Mouse (Mus musculus) ovary, postnatal 14 days (tissue): Measurements from ENCODE around the gene Homer2.

Experiments used
- DNase-seq: peaks from one replicate; pipeline ENCODE4 v3.0.0; 2022; ENCODE audit warnings: low spot score

The Homer2 gene

DNA sequence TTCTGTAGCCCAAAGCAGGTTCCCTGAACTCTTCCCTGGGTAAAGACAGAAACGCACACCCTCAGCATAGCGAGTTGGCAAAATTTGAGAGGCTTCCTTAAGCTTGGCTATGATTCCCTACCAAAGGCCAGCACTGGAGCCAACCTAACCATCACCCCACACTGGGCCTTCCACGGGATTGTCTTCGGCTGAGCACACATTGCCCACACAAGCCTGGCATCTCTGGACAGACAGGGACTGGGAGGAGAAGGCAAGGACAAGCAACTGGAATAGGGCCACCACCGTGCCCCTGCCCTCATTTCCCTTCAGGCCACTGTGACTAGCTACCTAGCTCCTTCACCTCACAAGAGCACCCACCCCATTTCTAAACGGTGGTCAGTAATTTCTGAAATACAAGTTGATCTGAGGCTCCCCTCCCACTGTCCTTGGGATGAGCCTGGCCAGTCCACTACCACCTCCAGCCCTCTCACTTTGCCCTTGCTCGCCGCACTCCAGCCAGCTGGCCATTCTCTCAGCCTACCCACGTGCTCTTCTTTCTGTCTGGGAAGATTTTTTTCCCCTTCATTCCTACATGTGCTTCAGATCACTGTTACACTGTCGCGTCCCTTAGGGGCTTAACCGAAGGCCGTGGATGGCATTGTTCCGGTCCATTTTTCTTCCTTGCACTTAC is at the start of gene Homer2:
Gene Homer2, minus strand, starts transcription at position 57 of the 670 bp plus-strand sequence.
- no peak for DNase-seq

DNA sequence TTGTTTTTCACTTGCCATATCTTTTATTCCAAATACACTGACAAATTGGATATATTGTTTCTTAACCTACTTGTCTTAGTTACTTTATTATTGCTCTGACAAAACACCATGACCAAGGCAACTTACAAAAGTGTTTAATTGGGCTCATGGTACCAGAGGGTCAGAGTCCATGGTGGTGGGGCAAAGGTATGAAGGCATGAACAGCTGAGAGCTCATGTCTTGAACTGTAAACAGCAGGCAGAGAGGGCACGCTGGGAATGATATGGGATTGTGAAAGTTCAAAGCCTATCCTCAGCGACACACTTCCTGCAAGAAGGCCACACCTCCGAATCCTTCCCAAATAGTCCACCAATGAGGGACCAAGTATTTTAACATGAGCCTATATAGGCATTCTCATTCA is 40.6 kb upstream of the Homer2 start:
- DNase-seq = no peak

DNA sequence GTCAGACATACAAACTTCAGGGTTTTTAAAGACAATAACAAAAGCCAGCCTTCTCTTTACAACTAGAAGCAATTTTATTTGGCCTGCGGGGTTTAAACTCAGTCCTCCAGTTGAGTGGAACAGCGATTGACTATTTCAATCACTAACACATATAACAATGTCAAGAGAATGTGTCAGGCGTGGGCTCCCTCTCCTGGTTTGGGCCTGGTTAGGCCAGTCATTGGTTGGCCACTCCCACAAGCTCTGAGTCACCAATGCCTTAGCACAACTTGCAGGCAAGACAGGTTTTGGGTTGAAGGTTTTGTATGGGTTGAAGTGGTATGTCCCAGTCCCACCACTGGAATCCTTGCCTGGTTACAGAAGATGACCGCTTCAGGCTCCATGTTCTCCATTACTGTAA is 36.8 kb upstream of the Homer2 start:
- peak; percentile 9 for DNase-seq

DNA sequence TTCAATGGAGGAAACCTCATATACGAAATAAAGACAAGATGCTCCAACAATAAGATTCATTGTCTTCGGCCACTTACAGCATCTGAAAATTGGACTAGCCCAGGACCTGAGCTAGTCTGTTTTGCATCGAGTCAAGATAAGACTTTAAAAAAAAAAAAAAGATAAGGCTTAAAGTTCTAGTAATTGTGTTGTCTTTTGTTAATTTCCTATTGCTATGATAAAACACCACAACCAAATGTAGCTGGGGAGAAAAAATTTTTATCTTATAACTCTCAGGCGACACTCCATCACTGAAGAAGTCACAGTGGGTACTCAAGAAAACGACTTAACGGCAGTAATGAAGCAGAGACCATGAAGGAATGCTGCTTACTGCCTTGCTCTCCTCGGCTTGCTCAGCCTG is 32.7 kb upstream of the Homer2 start:
- no peak for DNase-seq

DNA sequence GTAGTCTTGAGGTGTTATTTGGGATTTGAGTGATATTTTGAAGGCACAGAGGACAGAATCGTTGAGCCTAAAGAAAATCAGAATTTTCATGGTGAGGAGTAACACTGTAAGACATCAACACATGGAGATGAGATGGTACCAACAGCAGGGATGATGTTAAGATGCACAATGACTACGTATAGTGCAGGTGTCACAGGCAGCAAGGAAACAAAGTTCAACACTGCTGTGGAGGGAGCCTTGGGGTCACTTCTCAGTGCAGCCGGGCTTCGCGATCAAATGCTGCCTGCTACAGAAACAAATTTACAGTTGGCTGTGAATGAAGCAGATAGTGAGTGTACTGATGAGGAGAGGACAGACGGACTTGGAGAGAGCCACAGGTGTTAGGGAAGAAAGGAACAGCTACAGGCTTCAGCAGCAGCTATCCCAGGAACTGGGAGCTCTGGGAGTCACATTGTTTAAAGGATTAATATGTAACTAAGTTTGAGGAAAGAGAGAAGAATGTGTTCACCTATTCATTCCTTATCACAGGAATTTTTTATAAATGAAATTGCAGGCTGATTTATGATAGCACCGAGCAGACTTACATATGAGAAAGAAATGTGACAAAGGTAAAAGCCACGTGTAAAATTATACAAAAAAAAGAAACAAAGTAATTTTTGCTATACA is 31.5 kb upstream of the Homer2 start:
- DNase-seq = no peak

DNA sequence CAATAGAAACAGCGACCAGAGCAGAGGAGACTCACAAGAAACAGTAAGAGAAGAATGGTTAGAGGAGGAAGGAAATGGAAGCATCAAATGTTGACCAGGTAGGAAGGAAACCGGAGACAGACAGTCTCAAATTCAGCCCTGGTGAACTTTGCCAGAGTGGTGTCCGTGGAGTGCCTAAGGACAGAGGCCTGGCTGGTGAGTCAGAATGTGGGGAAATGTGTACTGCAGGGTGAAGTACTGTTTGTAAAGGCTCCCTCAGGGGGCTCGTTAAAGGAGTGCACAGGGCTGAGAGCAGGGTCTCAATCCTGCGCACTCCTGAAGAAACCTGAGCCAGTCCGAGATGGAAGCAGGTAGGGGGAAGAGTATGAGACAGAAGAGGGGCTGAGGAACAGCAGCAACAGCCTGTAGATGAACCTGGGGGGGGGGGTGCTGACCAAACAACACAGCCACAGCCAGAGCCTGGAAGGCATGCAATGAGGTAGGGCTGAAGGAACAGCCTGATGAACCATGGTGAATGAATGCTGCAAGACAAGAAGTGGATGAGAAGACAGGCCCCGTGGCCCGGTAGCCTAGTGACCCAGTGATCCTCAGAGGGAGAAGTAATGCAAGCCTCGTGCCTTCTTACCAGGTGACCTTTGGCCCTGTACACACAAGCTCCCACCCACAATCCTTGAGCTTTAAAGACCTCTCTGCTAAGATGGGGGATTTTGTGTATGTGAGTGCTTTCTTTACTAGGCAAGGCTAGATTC is 28.1 kb upstream of the Homer2 start:
- DNase-seq = no peak

DNA sequence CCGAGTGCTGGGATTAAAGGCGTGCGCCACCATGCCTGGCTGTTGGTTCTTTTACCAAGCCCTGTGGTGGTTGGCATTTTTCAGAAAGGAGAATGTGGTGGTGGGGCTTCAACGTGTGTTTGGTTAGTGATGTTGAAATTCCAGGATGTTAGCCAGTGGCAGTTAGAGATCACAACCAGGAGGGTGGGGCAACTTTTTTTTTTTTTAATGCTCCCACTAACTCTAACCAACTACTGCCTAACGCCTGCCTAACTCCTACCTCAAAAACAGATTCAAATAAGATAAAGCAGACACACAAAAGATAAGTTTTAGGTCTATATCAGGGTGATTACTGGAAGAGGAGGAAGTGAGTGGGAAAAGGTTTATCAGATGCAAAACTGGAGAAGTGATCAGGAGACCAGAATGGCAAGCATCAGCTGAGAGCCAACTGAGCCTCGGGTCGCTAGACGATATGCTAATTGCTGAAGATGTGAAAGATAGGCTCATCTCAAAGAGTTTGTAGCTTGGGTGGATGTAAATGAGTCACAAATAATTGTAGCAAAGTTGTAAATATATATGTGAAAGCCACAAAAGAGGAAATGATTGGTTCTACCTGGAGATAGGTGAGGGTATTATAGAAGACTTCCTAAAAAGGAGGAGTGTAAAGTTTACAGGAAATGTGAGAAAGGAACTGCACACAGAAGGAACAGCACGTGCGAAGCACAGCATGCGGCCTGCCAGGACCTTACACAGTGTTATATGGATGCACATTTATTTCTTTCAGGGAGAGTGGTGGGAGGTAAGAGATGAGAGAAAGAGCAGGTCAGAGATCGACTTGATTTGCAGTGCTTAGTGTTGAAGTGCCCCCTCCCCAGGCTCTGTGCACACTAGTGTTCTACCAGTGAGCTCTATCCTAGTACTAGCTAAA is 25.1 kb upstream of the Homer2 start:
- DNase-seq = no peak

DNA sequence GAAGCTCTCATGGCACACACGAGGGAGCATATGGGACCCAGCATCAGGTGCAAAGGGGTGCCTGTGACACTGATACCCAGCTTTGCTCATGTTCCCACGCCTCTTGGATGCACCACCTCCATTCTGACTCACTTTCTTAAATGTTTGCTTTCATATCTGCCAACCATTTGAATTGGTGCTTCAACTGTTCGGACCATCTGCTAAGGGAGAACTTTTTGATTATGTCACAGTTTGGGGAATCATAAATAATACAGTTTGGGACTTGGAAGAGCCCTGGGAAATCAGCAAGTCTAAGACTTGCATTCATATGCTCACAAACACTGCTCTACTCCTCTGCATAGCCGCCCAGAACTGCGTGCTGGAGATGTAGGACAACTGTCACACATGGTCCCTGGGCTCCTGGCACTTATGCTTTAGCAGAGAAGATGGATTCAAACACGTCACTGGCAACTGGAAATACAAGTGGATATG is 23.9 kb upstream of the Homer2 start:
- DNase-seq = no peak

DNA sequence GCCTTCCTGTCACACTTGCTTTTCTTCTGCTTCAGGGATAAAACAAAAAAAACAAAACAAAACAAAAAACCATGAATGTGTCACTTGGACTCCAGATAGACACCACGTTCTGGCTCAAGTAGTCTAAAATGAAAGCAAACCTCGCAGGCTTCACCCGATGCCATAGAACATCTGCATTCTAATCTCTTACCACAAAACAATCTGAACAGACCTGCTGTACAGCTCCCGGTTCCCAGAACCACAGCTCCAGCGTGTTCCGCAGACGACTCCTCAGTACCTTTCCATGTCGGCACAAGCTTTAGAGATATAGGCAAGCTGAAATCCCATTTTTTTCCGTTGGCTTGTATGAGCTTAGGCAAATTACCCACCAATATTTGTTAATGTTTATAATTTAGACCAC is 22.5 kb upstream of the Homer2 start:
- no peak for DNase-seq

DNA sequence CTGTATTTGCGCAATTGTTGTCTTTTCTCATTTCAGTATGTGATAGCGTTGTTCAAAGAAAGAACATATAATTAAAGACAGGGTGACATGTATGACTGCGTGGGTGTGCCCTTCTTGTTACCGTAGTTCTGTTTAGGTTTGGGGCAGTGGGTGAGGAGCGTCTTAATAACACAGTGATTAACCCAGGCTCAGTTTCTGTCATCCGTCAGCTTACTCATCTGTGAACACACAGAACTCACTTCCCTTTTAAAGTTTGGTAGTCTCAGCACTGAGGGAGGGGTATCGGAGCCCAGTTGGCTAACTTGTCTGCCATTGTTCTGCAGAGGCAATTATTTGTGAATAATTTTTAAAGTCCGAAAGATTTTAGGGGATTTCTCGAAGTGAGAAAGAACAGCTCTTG is 20.4 kb upstream of the Homer2 start:
- no peak for DNase-seq

DNA sequence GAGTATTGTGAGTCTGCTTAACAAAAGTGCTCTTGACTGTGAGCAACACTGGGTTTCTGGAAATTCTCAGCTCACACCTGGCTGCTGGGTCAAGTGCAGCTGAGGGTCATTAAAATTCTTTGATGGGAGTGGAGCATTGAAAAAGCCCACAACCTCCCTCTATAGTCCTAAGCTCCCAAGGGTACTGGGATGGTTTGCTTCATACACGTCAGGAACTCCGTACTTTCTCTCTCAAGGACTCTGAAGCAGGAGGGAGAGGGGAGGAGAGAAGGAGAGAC is 19.3 kb upstream of the Homer2 start:
- no peak for DNase-seq

DNA sequence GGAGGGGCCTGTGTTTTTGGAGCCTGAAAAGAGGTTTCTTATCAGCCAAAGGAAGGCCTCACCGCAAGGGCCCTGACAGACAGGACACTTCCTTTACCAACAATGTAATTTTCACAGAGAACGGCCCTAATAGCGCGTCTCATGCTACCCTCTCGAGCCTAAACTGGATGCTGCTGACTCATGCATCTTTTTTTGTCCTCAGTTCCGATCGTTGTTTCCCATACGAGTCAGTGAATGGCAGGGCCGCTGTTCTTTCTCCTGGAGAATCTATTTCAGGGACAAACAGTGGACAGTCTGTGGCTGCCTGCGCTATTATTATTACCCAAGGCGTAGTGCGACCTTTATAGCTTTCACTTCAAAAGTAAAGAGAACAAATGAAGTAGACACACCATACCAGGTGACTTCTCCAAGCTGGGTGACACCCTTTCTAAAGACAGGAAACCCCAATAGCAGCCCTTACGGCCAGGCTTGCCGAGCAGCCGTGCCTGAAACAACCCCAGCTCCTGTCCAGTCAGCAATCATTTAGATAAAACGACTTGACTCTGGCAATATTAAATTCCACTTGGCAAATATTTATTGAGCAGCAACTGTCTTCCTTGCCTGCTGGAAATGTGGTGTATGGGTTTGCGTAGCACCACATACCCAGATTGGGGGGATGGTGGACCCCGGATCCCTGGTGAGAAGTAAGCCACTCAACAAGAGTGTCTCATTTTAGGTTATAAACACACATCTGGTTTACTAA is 18.8 kb upstream of the Homer2 start:
- no peak for DNase-seq

DNA sequence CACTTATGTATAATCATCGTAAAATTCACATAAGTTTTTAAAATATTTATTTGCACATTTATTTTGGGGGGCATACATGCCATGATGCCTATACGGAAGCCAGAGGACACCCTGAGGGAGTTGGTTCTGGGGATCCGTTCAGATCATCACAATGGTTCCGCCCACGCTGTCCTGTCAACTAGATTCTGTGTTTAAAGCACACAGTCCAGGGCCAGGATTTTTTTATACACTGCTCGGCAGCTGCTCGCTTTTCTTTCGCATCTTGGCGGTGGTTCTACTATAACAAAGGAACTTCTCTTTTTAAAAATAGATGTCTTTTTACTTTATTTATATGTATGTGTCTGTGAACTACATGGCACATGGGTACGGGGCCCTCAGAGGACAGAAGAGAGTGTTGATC is 16.5 kb upstream of the Homer2 start:
- no peak for DNase-seq

DNA sequence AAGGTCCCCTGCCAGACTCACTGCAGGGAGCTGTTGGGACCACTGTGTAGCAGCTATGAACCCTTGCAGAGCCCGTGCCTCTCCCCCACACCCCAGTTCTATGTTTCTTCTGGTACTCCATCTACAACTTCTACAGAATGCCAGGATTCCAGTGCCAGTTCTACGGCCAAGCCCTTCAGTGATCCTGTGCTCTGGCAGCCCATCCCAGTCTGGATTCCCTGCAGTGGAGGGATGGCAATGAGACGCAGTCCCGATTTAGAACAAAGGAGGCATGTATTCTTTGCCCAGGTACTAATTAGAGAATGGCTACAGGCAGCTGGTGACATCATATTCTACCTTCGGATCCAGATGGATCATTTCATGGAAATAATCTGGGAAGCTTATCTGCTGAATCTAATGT is 13.9 kb upstream of the Homer2 start:
- DNase-seq = no peak

DNA sequence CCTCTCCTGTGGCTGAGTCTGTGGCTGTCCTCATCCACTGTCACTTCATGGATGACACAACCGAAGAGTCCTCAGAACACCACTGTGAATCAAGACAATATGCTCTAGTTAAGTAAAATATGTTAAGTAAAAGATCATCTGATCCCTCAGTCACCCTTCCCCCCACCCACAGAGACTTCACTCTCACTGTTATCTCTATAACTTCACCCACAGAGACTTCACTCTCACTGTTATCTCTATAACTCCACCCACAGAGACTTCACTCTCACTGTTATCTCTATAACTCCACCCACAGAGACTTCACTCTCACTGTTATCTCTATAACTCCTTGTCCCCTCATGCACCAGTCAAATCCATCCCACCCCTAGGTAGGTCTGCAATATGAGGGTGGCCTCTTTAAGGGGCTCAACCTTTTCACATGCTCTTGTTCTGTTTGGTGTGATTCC is 11.9 kb upstream of the Homer2 start:
- no peak for DNase-seq

DNA sequence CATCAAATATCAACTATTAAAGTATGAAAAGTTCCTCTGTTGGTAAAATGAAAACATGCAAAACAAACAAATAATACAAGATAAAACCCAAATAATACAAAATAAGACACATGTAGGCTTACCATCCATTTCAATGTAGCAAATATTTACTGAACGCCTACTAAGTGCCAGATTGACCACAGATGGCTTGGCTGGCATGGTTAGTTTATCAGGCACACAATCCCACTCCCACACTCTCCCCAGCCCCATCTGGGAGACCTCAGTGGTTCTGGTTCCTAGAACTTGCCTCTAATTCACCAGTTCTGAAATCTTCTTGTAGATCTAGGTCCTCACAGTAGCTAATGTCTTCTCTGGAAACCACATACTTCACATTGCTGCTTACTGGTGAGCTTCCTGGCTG is 11.3 kb upstream of the Homer2 start:
- DNase-seq = no peak

DNA sequence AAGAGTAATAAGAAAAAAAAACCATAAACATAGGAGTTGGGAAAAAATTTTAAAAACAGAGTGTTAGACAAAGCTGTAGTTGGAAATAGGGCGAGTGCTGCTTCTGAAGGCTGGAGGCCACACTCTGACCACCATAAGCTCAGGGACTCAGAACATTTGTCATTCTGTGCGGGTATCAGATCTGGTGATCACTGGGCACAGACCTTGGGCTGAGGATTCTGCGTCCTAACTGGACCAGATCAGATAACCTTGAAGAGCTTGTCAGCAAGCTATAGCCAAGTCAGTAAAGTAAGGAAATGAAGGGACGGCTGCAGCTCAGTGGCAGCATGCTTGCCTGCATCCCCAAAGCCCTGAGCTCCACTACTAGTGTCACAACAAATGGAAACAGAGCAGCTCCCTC is 2.8 kb upstream of the Homer2 start:
- DNase-seq = no peak

DNA sequence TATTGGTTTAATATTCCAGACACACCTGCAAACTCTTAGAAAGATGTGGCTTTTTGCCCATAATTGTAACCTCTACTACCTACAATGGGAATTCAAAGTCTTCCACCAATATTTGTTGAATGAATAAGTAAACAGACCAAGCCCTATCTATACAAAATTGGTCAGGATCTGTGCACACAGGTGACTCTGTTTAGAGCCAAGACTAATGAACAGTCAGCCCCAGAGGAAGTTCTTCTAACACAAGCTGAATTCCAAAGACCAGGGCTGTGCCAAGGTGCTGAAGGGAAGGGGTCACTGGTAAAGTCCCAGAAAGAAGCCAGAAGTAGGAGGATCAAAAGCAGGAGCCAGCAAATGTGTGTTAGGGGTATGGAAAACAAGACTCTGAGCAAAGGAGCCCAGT is 838 bp upstream of the Homer2 start:
- DNase-seq = no peak

DNA sequence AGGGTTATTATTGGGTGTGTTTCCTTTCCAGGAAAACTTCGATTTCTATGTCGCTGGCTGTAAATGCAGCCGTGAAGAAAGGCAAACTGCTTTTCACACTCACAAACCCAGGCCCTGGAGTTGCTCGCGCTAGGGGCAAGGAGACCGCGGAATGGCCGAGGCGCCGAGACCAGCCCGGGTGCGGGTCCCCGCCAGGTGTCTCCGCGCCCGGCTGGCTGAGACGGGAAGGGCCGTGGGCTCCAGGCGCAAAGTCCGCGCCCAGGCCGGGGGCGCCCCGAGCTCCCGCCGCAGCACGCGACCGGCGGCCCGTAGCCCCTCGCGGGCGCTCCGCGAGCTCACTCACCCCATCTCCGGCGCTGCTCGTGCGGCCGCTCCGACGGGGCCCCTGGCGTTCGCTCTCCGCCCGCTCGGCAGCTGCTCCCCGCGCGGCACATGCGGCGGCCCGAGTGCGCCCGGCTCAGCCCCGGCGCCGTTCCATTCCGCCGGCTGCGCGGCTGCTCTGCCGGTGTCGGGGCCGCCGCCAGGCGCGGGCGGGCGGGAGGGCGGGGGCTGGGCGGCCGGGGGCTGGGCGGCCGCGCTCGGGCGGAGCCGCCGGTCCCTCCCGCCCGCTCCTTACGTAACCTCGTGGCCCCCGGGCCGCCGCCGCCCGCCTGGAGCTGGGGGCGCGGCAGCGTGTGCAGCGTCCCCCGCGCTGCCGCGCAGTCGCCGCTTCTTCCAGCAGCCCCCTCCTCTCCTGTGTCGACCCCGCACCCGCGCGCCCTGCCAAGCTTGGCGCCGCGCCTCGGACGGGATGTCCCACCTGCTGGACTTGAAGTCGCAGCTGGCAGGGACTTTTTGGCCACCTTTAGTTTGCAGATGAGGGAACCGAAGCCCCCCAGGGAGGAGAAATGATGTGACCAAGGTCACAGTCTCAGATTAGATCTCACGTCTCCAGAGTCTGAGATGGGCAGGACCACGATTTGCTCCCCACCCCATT is 623 bp downstream of the Homer2 start:
- DNase-seq = peak; percentile 6

DNA sequence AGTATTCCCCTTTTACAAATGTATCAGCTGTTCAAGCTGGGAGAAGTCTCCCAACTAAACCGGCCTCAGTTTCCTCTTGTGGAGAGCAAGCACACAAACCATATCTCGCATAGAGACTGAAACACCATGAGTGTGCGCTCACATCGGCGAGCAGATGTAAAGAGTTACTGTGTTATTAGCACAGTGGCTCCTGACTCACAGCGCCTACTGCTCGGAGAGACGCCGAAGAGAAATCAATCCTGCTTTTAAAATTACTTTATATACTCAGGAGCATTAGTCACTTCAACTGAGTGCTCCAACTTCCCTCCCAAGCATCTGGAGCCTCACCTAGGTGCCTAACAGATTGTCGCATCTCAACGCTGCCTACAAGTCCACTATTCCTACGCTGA is 1.3 kb downstream of the Homer2 start:
- no peak for DNase-seq

DNA sequence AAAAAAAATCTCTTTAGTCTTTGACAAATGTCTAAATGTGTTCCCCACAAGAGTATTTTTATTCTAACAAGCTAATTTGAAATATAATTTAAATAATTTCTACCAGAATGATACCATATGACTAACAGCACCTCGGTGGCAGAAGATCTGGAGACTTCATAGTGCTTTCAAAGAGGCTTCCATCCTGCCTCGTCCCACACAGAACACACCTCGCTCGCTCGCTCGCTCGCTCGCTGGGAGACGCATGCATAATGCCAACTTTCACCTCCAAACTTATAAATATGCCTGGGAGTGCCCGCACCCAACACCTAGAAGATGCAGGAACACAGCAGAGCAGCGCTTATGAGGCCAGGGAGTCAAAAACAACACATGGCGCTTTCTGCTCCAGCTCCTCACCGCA is 9.0 kb downstream of the Homer2 start:
- no peak for DNase-seq
